11 mouse cellular contexts compared by ENCODE assay signal in the genomic region with DNA sequence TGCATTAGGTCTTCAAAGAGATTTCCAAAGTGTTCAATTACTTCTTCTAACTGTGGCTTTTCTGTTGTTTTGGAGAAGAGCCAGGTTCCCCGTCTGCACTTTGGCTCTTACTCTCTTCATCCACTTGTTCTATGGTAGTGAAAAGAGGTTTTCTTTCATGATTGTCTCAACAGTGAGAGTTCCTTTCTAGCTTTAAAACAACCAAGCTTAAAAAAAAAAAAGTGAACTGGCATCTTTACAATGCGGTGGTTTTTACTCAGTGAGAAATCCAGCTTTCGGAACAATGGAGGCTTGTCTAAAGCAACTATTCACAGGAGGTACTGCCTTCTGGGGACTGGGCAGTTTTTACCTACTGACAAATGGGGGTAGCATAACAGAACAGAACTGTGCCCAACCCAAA. TPM values are rescaled to one million over a fixed set of nuclear protein-coding genes. Genes with fewer than 3 reads are reported as not detected.
A peak's percentile ranks its signal among the peaks of the same experiment; 100 is the strongest.
DNase-seq lines count a peak whose midpoint lies in the region; ATAC-seq and TF ChIP-seq lines count a peak whose summit lies in the region.
"Had no signal": no experiment of that assay in that cellular context is flagged by ENCODE, and none has a peak within 500 bp of the region (broad histone marks: within the 10 kb centered on the region; RNA-seq: fewer than 3 reads in every experiment).

No protein-coding gene starts in this region.

- no peak overlapping the region for H3K9ac ChIP-seq in hindbrain, postnatal 0 days (replicated peaks; ENCODE audit: low read length)

- TF ChIP-seq CTCF in hindbrain, postnatal 0 days (IDR thresholded peaks at IDR 0.05; ENCODE audit: low read depth): no peak

- ATAC-seq in frontal cortex, adult (ENCODE audit: low TSS enrichment): peak; percentile 33
- ATAC-seq in hindbrain, postnatal 0 days: peak; percentile 64; the same call in 1 of the 2 replicates

- no peaks in the 10 kb centered on the region for H3K9me3 ChIP-seq in hindbrain, postnatal 0 days (ENCODE audit: low read length)

- DNase-seq in frontal cortex, postnatal 25 days (ENCODE audit: low spot score in 2 of 2): no peak
- peak; percentile 3 for DNase-seq in 3134 (ENCODE audit: extremely low read depth, insufficient read length, low spot score)
- DNase-seq in cerebellum, postnatal 10 days: peak; percentile 67 to 73
- DNase-seq in hindbrain, postnatal 0 days (ENCODE audit: low spot score): peak; percentile 73
- DNase-seq in ovary, postnatal 14 days (ENCODE audit: low spot score): no peak
- no peak for DNase-seq in heart, postnatal 10 days
- no peak for DNase-seq in B cell, adult 2 months
- DNase-seq: adrenal gland, postnatal 36 days; gastrocnemius, adult 2 months; lung, postnatal 36 days had no signal

- 21% methylated on average over 3 of the region's 3 CpGs for WGBS in hindbrain, postnatal 0 days

- intact Hi-C loops in heart, postnatal 10 days (cut with DNase I): no loop called here

- H3K4me2 ChIP-seq in hindbrain, postnatal 0 days (ENCODE audit: low read depth, low read length): no peak overlapping the region; the same call in 1 of the 2 replicates

- H3K4me3 ChIP-seq in hindbrain, postnatal 0 days (ENCODE audit: low read length): no peak overlapping the region
- H3K4me3 ChIP-seq: gastrocnemius, adult 2 months had no signal

- H3K4me1 ChIP-seq in hindbrain, postnatal 0 days (ENCODE audit: insufficient read depth, low read length): no peaks in the 10 kb centered on the region

- H3K36me3 ChIP-seq in hindbrain, postnatal 0 days (ENCODE audit: insufficient read depth, low read length): no peaks in the 10 kb centered on the region

- H3K27ac ChIP-seq in hindbrain, postnatal 0 days: peak overlapping the region; percentile 46
- H3K27ac ChIP-seq: gastrocnemius, adult 2 months had no signal

- H3K27me3 ChIP-seq in hindbrain, postnatal 0 days (ENCODE audit: insufficient read depth, low read length): no peaks in the 10 kb centered on the region

RNA-seq across cellular contexts. Expression of a gene that starts 31.4 kb away (rescaled TPM):
- 38.0 TPM in 2 replicates for total RNA-seq in hindbrain, postnatal 0 days (2014; rRNA removed)
- 21.5 and 21.9 TPM in 2 replicates for polyA plus RNA-seq in hindbrain, postnatal 0 days (2015; fragmentation: Nextera tagmentation; extraction: Ambion mirVana)
- not detected for total RNA-seq in heart, postnatal 10 days (2021)
- total RNA-seq: gastrocnemius, adult 2 months had no signal

Comparison
In these comparisons a context has a peak if more than half of its experiments do, and no peak if none do; other contexts are left out.
1. DNase-seq: peak in 3134 (single experiment), cerebellum, postnatal 10 days (2 of 2) and hindbrain, postnatal 0 days (single experiment); none in frontal cortex, postnatal 25 days (0 of 2), ovary, postnatal 14 days (single experiment), heart, postnatal 10 days (0 of 2) and B cell, adult 2 months (0 of 2).
2. RNA of a gene that starts 31.4 kb away (total RNA-seq): 38.0 TPM in hindbrain, postnatal 0 days; not detected in heart, postnatal 10 days; every median in the first group is over 10 times any median in the second.